Mouse (Mus musculus): Measurements from ENCODE around the gene 1700025C18Rik.

- TF ChIP-seq CTCF (IDR thresholded peaks at IDR 0.05) (no peak), POLR2A (IDR thresholded peaks at IDR 0.05; ENCODE audit: insufficient read depth, low read depth, low read length) (no peak), EP300 (IDR thresholded peaks at IDR 0.05; ENCODE audit: insufficient read depth, low read depth, low read length) (no peak)
These were observed 43.0 kb upstream of the 1700025C18Rik start for GRCm38 (mm10) chr2:165133566-165133965.
